Mouse (Mus musculus): ENCODE data around the gene Slc16a11.

Gene Slc16a11

GRCm38 (mm10) chr11:70251853-70252252 lies 39.3 kb downstream of the Slc16a11 start:
- no peak for DNase-seq (ENCODE audit: low spot score in 2 of 2)

- DNase-seq (ENCODE audit: low spot score in 2 of 2), result no peak
Observed at GRCm38 (mm10) chr11:70254337-70254736, 41.8 kb downstream of the Slc16a11 start.

- no peak for DNase-seq (ENCODE audit: low spot score in 2 of 2)
Observed at GRCm38 (mm10) chr11:70254931-70255531, 42.5 kb downstream of the Slc16a11 start, which contains the start of gene Alox12. Alox12 (minus strand) TSS chr11:70255353.

- no peak for DNase-seq (ENCODE audit: low spot score in 2 of 2)
Observed at GRCm38 (mm10) chr11:70259035-70259434, 46.5 kb downstream of the Slc16a11 start.

GRCm38 (mm10) chr11:70265252-70265651 lies 52.7 kb downstream of the Slc16a11 start:
- no peak for DNase-seq (ENCODE audit: low spot score in 2 of 2)

GRCm38 (mm10) chr11:70265819-70266218 lies 53.3 kb downstream of the Slc16a11 start:
- DNase-seq (ENCODE audit: low spot score in 2 of 2), result no peak

Measured in frontal cortex, postnatal 25 days (tissue).